Mouse (Mus musculus) midbrain, embryonic 12.5 days (tissue): Measurements from ENCODE around the gene Ror1. TPM values are rescaled to one million over a fixed set of nuclear protein-coding genes. Genes with fewer than 3 reads are reported as not detected.

Source experiments
- ATAC-seq: fragments of 200-750 bp; cut with Nextera tagmentation; 2 replicates; pipeline ENCODE4 v1.8.0; 2017; ENCODE audit warnings: low read depth, moderate TSS enrichment, moderate library complexity; ENCODE audit not compliant: low FRiP score
- H3K27ac ChIP-seq: fragments of 300-500 bp; sonication (generic); replicated peaks from 2 replicates; pipeline ENCODE4 v1.5.1; 2016; ENCODE audit warnings: mild to moderate bottlenecking
- H3K27me3 ChIP-seq: fragments of 300-500 bp; sonication (generic); 2 replicates; pipeline ENCODE4 v1.6.1; 2016; ENCODE audit warnings: mild to moderate bottlenecking
- H3K36me3 ChIP-seq: fragments of 300-500 bp; sonication (generic); 2 replicates; pipeline ENCODE4 v1.6.1; 2016
- H3K4me1 ChIP-seq: fragments of 300-500 bp; sonication (generic); 2 replicates; pipeline ENCODE4 v1.6.1; 2016
- H3K4me2 ChIP-seq: fragments of 300-500 bp; sonication (generic); replicated peaks from 2 replicates; pipeline ENCODE4 v1.6.1; 2016; ENCODE audit warnings: mild to moderate bottlenecking, moderate library complexity
- H3K4me3 ChIP-seq: fragments of 300-500 bp; sonication (generic); 2 replicates; pipeline ENCODE4 v1.5.1; 2016; ENCODE audit warnings: mild to moderate bottlenecking
- H3K9ac ChIP-seq: fragments of 300-500 bp; sonication (generic); replicated peaks from 2 replicates; pipeline ENCODE4 v1.6.1; 2016; ENCODE audit warnings: mild to moderate bottlenecking, moderate library complexity
- H3K9me3 ChIP-seq: fragments of 300-500 bp; sonication (generic); 2 replicates; pipeline ENCODE4 v1.6.1; 2016; ENCODE audit warnings: mild to moderate bottlenecking
- WGBS: fragments of 180-500 bp; shearing (Covaris S2); methylation state at CpG from one replicate; pipeline ENCODE4 v1.1.7; 2016; 5-methylcytosine and 5-hydroxymethylcytosine counted together
- polyA plus RNA-seq: library from polyadenylated mRNA; unstranded; fragments of >200 nt; fragmentation: Nextera tagmentation; extraction: Ambion mirVana; gene quantifications from 2 replicates; pipeline ENCODE4 v1.2.1, GENCODE M21; 2016

Gene Ror1
- polyA plus RNA-seq, 1 experiment from 2014 or later, result 6.3 TPM

GRCm38 (mm10) chr4:100196255-100196793 is 100.7 kb downstream of the Ror1 start:
- ATAC-seq, result no peak
- H3K36me3 ChIP-seq, result no peaks in the 10 kb centered on the region
- 87% methylated on average over 5 of the region's 5 CpGs for WGBS

GRCm38 (mm10) chr4:100198275-100198674 is 102.7 kb downstream of the Ror1 start:
- no peak for ATAC-seq

More at GRCm38 (mm10) chr4:100196255-100196793, 100.7 kb downstream of the Ror1 start:
- no peak overlapping the region for H3K27ac ChIP-seq
- no peak overlapping the region for H3K9ac ChIP-seq
- no peak overlapping the region for H3K4me3 ChIP-seq
- no peaks in the 10 kb centered on the region for H3K27me3 ChIP-seq
- H3K9me3 ChIP-seq, result no peaks in the 10 kb centered on the region
- no peaks in the 10 kb centered on the region for H3K4me1 ChIP-seq
- H3K4me2 ChIP-seq, result no peak overlapping the region

GRCm38 (mm10) chr4:100201322-100201721 is 105.7 kb downstream of the Ror1 start:
- WGBS, result 53% methylated on average over 2 of the region's 2 CpGs

More at GRCm38 (mm10) chr4:100198275-100198674, 102.7 kb downstream of the Ror1 start:
- H3K4me1 ChIP-seq, result no peaks in the 10 kb centered on the region
- 77% methylated on average over 2 of the region's 2 CpGs for WGBS
- H3K36me3 ChIP-seq, result no peaks in the 10 kb centered on the region
- no peaks in the 10 kb centered on the region for H3K27me3 ChIP-seq
- no peak overlapping the region for H3K4me3 ChIP-seq
- no peak overlapping the region for H3K9ac ChIP-seq
- H3K9me3 ChIP-seq, result no peaks in the 10 kb centered on the region
- H3K27ac ChIP-seq, result no peak overlapping the region
- H3K4me2 ChIP-seq, result no peak overlapping the region

GRCm38 (mm10) chr4:100203066-100203465 is 107.5 kb downstream of the Ror1 start:
- Histone ChIP-seq H3K4me3 (no peak overlapping the region), H3K4me1 (no peaks in the 10 kb centered on the region), H3K9ac (no peak overlapping the region), H3K27me3 (no peaks in the 10 kb centered on the region), H3K4me2 (no peak overlapping the region), H3K27ac (no peak overlapping the region), H3K36me3 (no peaks in the 10 kb centered on the region), H3K9me3 (no peaks in the 10 kb centered on the region)
- ATAC-seq, result no peak
- 74% methylated on average over 5 of the region's 5 CpGs for WGBS

More at GRCm38 (mm10) chr4:100201322-100201721, 105.7 kb downstream of the Ror1 start:
- Histone ChIP-seq H3K4me3 (no peak overlapping the region), H3K4me2 (no peak overlapping the region), H3K9ac (no peak overlapping the region), H3K27ac (no peak overlapping the region), H3K36me3 (no peaks in the 10 kb centered on the region), H3K4me1 (no peaks in the 10 kb centered on the region), H3K27me3 (no peaks in the 10 kb centered on the region), H3K9me3 (no peaks in the 10 kb centered on the region)
- ATAC-seq, result no peak

GRCm38 (mm10) chr4:100203688-100204087 is 108.1 kb downstream of the Ror1 start:
- H3K27ac ChIP-seq, result no peak overlapping the region
- WGBS, result 70% methylated on average over 5 of the region's 5 CpGs
- no peaks in the 10 kb centered on the region for H3K27me3 ChIP-seq
- no peak for ATAC-seq
- H3K4me3 ChIP-seq, result no peak overlapping the region
- no peak overlapping the region for H3K4me2 ChIP-seq
- H3K9me3 ChIP-seq, result no peaks in the 10 kb centered on the region
- H3K9ac ChIP-seq, result no peak overlapping the region
- H3K4me1 ChIP-seq, result no peaks in the 10 kb centered on the region
- H3K36me3 ChIP-seq, result no peaks in the 10 kb centered on the region

- Histone ChIP-seq H3K27me3 (no peaks in the 10 kb centered on the region), H3K36me3 (no peaks in the 10 kb centered on the region), H3K27ac (no peak overlapping the region), H3K9ac (no peak overlapping the region), H3K4me3 (no peak overlapping the region), H3K9me3 (no peaks in the 10 kb centered on the region), H3K4me1 (no peaks in the 10 kb centered on the region), H3K4me2 (no peak overlapping the region)
- 79% methylated on average over 12 of the region's 12 CpGs for WGBS
- no peak for ATAC-seq
Measured at GRCm38 (mm10) chr4:100204381-100204780, 108.8 kb downstream of the Ror1 start.

- Histone ChIP-seq H3K9ac (no peak overlapping the region), H3K27ac (no peak overlapping the region), H3K27me3 (no peaks in the 10 kb centered on the region), H3K36me3 (no peaks in the 10 kb centered on the region), H3K4me3 (no peak overlapping the region), H3K4me2 (no peak overlapping the region), H3K9me3 (no peaks in the 10 kb centered on the region), H3K4me1 (no peaks in the 10 kb centered on the region)
- ATAC-seq, result no peak
- 72% methylated on average over 4 of the region's 4 CpGs for WGBS
Measured at GRCm38 (mm10) chr4:100208081-100208480, 112.5 kb downstream of the Ror1 start.

GRCm38 (mm10) chr4:100209106-100209505 is 113.5 kb downstream of the Ror1 start:
- H3K9me3 ChIP-seq, result no peaks in the 10 kb centered on the region
- no peaks in the 10 kb centered on the region for H3K36me3 ChIP-seq
- ATAC-seq, result no peak
- H3K4me2 ChIP-seq, result no peak overlapping the region
- no peak overlapping the region for H3K9ac ChIP-seq
- no peaks in the 10 kb centered on the region for H3K27me3 ChIP-seq
- no peak overlapping the region for H3K4me3 ChIP-seq
- no peaks in the 10 kb centered on the region for H3K4me1 ChIP-seq
- 77% methylated on average over 4 of the region's 4 CpGs for WGBS
- H3K27ac ChIP-seq, result no peak overlapping the region

GRCm38 (mm10) chr4:100211331-100211730 is 115.7 kb downstream of the Ror1 start:
- Histone ChIP-seq H3K4me3 (no peak overlapping the region), H3K9me3 (no peaks in the 10 kb centered on the region), H3K9ac (no peak overlapping the region), H3K4me1 (no peaks in the 10 kb centered on the region), H3K27me3 (no peaks in the 10 kb centered on the region), H3K4me2 (no peak overlapping the region), H3K27ac (no peak overlapping the region), H3K36me3 (no peaks in the 10 kb centered on the region)
- no peak for ATAC-seq
- 82% methylated on average over 4 of the region's 4 CpGs for WGBS

GRCm38 (mm10) chr4:100214324-100215215 is 119.0 kb downstream of the Ror1 start:
- no peak overlapping the region for H3K27ac ChIP-seq

GRCm38 (mm10) chr4:100216587-100216986 is 121.0 kb downstream of the Ror1 start:
- ATAC-seq, result no peak
- 86% methylated on average over 3 of the region's 3 CpGs for WGBS
- no peaks in the 10 kb centered on the region for H3K4me1 ChIP-seq
- H3K27me3 ChIP-seq, result no peaks in the 10 kb centered on the region
- no peak overlapping the region for H3K9ac ChIP-seq
- no peak overlapping the region for H3K4me3 ChIP-seq
- H3K36me3 ChIP-seq, result no peaks in the 10 kb centered on the region
- no peak overlapping the region for H3K27ac ChIP-seq
- H3K4me2 ChIP-seq, result no peak overlapping the region
- H3K9me3 ChIP-seq, result no peaks in the 10 kb centered on the region

More at GRCm38 (mm10) chr4:100214324-100215215, 119.0 kb downstream of the Ror1 start:
- H3K4me2 ChIP-seq, result no peak overlapping the region
- no peaks in the 10 kb centered on the region for H3K9me3 ChIP-seq
- no peaks in the 10 kb centered on the region for H3K36me3 ChIP-seq
- no peaks in the 10 kb centered on the region for H3K27me3 ChIP-seq
- 66% methylated on average over 13 of the region's 13 CpGs for WGBS
- no peak overlapping the region for H3K9ac ChIP-seq
- no peak overlapping the region for H3K4me3 ChIP-seq
- no peaks in the 10 kb centered on the region for H3K4me1 ChIP-seq
- no peak for ATAC-seq

- 80% methylated on average over 4 of the region's 4 CpGs for WGBS
- Histone ChIP-seq H3K4me1 (no peaks in the 10 kb centered on the region; the same call in 1 of the 2 replicates), H3K9me3 (no peaks in the 10 kb centered on the region), H3K36me3 (no peaks in the 10 kb centered on the region), H3K4me3 (no peak overlapping the region), H3K27ac (no peak overlapping the region), H3K4me2 (no peak overlapping the region), H3K27me3 (0 out of 2 replicates have a peak, but pooled peaks cover 5% of the 10 kb centered on the region), H3K9ac (no peak overlapping the region)
- no peak for ATAC-seq
Measured at GRCm38 (mm10) chr4:100219026-100219425, 123.4 kb downstream of the Ror1 start.
